Mouse (Mus musculus) forebrain, embryonic 13.5 days (tissue): ENCODE measurements around the gene Cnksr1. TPM values are rescaled to one million over a fixed set of nuclear protein-coding genes. Genes with fewer than 3 reads are reported as not detected.

Experiments used
- ATAC-seq: fragments of 200-750 bp; cut with Nextera tagmentation; 2 replicates; pipeline ENCODE4 v1.8.0; 2017
- H3K27ac ChIP-seq: fragments of 300-500 bp; sonication (generic); 2 replicates; pipeline ENCODE4 v1.5.1; 2015; ENCODE audit warnings: inconsistent platforms, mild to moderate bottlenecking, moderate library complexity
- H3K27me3 ChIP-seq: fragments of 300-500 bp; sonication (generic); 2 replicates; pipeline ENCODE4 v1.6.1; 2015; ENCODE audit warnings: mild to moderate bottlenecking, inconsistent platforms
- H3K36me3 ChIP-seq: fragments of 300-500 bp; sonication (generic); 2 replicates; pipeline ENCODE4 v1.6.1; 2015; ENCODE audit warnings: mild to moderate bottlenecking, inconsistent platforms; ENCODE audit not compliant: poor library complexity, severe bottlenecking
- H3K4me1 ChIP-seq: fragments of 300-500 bp; sonication (generic); 2 replicates; pipeline ENCODE4 v1.6.1; 2015; ENCODE audit warnings: inconsistent platforms
- H3K4me2 ChIP-seq: fragments of 300-500 bp; sonication (generic); 2 replicates; pipeline ENCODE4 v1.6.1; 2015; ENCODE audit warnings: inconsistent platforms, mild to moderate bottlenecking, moderate library complexity
- H3K4me3 ChIP-seq: fragments of 300-500 bp; sonication (generic); 2 replicates; pipeline ENCODE4 v1.5.1; 2015; ENCODE audit warnings: mild to moderate bottlenecking, inconsistent platforms
- H3K9ac ChIP-seq: fragments of 300-500 bp; sonication (generic); 2 replicates; pipeline ENCODE4 v1.6.1; 2015; ENCODE audit warnings: mild to moderate bottlenecking, inconsistent platforms
- H3K9me3 ChIP-seq: fragments of 300-500 bp; sonication (generic); replicated peaks from 2 replicates; pipeline ENCODE4 v1.6.1; 2016; ENCODE audit warnings: inconsistent platforms
- WGBS: fragments of 180-500 bp; shearing (Covaris S2); methylation state at CpG from one replicate; pipeline ENCODE4 v1.1.7; 2015; 5-methylcytosine and 5-hydroxymethylcytosine counted together
- polyA plus RNA-seq: library from polyadenylated mRNA; unstranded; fragments of >200 nt; fragmentation: Nextera tagmentation; extraction: Ambion mirVana; gene quantifications from 2 replicates; pipeline ENCODE4 v1.2.1, GENCODE M21; 2015

Cnksr1 gene
- polyA plus RNA-seq, 1 experiment from 2014 or later, result not detected

DNA sequence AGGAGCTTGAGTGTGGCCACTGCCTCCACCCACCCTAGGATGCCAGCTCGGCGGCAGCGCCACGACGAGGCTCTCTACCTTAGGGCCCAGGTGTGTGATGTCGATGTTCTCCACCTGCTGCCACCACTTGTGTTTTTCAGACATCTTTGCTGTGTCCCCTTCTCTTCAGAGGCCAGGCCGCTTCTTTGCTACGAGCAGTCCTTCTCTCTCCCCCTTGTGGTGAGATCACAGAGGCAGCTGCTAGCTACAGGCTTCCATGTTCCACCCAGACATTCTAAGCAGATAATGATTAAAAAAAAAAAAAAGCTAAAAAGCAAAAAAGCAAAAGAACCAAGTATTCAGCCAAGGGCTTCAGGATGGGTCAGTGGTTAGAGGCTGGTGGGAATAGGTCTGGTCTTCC lies 11.0 kb downstream of the Cnksr1 start, which contains the start of gene Catsper4:
Gene Catsper4 (minus strand): TSS at position 190 of the 400 bp plus-strand sequence.
- 65% methylated on average over 8 of the region's 8 CpGs for WGBS
- ATAC-seq, result no peak

DNA sequence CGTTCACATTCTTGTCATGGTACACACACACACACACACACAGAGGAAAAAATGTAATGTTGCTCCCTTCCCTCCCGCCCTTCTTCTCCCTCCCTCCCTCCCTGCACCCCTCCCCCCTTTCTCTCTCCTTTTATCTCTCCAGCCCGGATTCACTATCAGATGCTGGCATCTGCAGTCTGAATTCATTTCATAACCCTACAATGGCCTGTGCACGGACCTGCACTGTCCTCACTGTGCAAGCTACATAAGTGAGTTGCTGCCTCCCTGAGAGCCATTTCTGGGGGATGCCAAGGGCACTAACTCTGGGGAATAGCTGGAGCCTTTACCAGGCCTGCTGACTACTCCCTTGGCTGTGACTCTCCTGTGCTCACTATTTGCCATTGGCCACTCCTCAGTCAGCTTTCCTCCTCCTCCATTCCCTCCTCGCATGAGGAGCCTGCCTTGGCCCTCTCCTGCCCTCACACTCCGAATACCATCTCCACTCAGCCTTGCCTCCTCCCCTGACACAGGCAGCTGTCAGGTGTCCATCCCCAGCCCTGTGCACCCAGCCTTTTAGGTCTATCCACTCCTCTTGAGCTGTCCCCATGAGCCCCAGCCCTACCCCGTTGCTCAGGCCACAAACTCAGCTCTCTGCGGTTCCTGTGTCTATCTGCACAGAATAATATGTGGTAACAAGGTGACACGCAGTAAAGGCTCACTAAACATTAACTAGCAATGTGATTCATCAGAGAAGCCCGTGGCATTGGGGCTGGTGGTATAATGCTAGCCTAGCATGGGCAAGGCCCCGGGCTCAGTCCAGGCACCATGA lies 15.2 kb downstream of the Cnksr1 start:
- Histone ChIP-seq H3K4me3 (no peak overlapping the region), H3K27ac (no peak overlapping the region), H3K27me3 (no peaks in the 10 kb centered on the region), H3K4me2 (no peak overlapping the region), H3K9me3 (no peaks in the 10 kb centered on the region), H3K4me1 (no peaks in the 10 kb centered on the region), H3K36me3 (no peaks in the 10 kb centered on the region), H3K9ac (no peak overlapping the region)
- no peak for ATAC-seq
- 66% methylated on average over 11 of the region's 11 CpGs for WGBS

More for the DNA sequence above, 11.0 kb downstream of the Cnksr1 start, which contains the start of gene Catsper4:
- Histone ChIP-seq H3K27me3 (no peaks in the 10 kb centered on the region), H3K4me3 (no peak within 1 kb of the TSS), H3K9ac (no peak within 1 kb of the TSS), H3K4me2 (no peak within 1 kb of the TSS), H3K36me3 (no peaks in the 10 kb centered on the region), H3K27ac (no peak within 1 kb of the TSS), H3K4me1 (no peaks in the 10 kb centered on the region), H3K9me3 (no peaks in the 10 kb centered on the region)

DNA sequence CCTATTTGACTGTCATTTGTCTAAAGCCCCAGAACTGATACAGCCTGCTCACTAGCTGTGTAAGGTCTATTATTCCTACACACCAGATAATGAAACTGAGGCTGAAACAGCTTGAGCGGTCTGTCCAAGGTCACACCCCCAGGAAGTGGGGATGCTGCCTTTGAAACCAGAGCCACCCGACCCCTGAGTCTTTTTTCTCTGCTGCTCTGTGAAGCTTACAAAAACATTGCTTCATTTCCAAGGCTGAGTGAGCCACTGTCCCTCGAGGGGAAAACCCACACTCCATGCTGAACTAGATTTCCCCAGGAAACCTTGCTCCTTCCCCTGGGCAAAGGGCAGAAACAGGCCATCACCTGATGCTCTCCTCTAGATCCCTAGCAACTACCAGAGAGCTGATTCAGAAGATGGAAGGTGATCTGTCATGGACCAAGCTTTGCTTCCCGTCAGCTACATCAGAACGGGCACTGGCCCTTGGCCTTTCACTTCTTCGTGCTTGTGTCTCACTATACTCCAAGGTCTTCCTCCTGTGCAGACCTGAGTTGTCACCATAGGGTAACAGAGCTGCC lies 31.6 kb downstream of the Cnksr1 start:
- no peaks in the 10 kb centered on the region for H3K27me3 ChIP-seq
- no peak for ATAC-seq
- H3K36me3 ChIP-seq, result no peaks in the 10 kb centered on the region
- no peak overlapping the region for H3K9ac ChIP-seq
- no peak overlapping the region for H3K4me2 ChIP-seq
- no peak overlapping the region for H3K4me3 ChIP-seq
- WGBS, result 73% methylated on average over 6 of the region's 6 CpGs
- no peak overlapping the region for H3K27ac ChIP-seq
- H3K4me1 ChIP-seq, result no peaks in the 10 kb centered on the region
- H3K9me3 ChIP-seq, result no peaks in the 10 kb centered on the region

DNA sequence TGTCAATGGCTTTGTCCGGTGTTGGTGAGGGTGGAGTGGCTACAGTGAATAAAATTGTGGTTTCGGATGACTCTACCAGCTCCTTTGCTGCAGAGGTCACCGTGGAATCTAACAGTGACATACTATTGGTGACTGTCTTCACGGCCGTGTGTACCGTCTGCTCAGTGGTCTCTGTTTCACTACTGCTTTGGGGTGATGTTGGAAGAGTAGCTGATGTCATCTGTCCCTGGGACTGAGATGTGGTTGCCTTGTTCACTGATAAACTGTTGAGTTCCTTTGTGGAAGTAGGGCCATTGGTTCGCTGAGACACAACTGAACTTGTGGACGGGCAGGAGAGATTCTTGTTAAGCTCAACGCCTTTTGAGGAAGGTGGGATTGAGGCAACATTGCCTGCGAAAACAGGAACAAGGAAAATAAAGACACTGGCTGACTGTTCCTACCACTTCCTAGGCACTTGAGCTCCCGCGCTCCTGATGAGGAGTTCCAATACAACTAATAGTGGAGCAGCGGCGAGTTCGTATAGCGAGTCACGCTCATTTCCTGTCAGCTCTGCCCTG lies 34.8 kb downstream of the Cnksr1 start:
- Histone ChIP-seq H3K4me2 (no peak overlapping the region), H3K4me3 (no peak overlapping the region), H3K4me1 (no peaks in the 10 kb centered on the region), H3K27me3 (no peaks in the 10 kb centered on the region), H3K9ac (no peak overlapping the region), H3K9me3 (no peaks in the 10 kb centered on the region), H3K36me3 (no peaks in the 10 kb centered on the region), H3K27ac (no peak overlapping the region)
- no peak for ATAC-seq
- WGBS, result 91% methylated on average over 17 of the region's 17 CpGs

DNA sequence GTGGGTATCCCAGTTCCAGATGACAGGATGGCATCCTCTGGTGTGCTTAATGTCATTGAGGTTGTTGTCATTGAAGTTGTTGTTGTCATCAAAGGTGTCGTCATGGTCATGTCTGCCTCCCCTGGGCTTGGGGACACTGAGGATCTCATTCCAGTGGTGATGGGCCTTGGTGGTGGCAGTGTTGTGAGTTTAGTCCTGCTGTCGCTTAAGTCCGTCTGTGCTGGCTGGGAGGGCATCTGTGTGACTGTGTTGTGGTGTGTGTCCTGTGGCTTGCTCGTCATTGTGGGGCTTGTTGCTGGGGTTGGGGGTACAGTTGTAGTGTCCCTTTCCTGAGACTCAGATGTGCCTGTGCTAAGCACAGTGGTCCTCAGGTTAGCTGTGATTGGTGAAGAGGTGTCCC lies 35.3 kb downstream of the Cnksr1 start, which contains the start of gene Gm7534:
Gene Gm7534 (minus strand): TSS at position 101 of the 400 bp plus-strand sequence.
- H3K27me3 ChIP-seq, result no peaks in the 10 kb centered on the region
- H3K4me2 ChIP-seq, result no peak within 1 kb of the TSS
- H3K4me3 ChIP-seq, result no peak within 1 kb of the TSS
- H3K36me3 ChIP-seq, result no peaks in the 10 kb centered on the region
- WGBS, result 88% methylated on average over 4 of the region's 4 CpGs
- no peaks in the 10 kb centered on the region for H3K4me1 ChIP-seq
- ATAC-seq, result no peak
- H3K27ac ChIP-seq, result no peak within 1 kb of the TSS
- no peak within 1 kb of the TSS for H3K9ac ChIP-seq
- no peaks in the 10 kb centered on the region for H3K9me3 ChIP-seq

DNA sequence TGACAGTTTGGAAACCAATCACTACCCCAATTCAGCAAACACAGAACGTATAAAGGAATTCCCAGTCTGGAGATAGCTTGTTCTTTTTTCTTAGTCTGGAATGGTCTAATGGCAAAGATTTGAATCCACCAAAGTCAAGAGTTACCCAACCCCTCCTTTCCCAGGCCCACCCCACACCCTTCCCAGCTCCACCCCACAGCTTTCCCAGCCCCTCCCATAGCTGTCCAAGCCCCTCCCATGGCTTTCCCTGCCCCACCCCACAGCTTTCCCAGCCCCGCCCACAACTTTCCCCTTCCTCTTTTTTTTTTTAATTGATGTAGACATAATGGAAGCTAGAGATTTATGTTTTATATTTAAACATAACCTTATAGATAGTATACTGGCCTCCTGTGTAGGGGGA lies 38.8 kb downstream of the Cnksr1 start:
- Histone ChIP-seq H3K4me1 (no peaks in the 10 kb centered on the region), H3K9ac (no peak overlapping the region), H3K27ac (no peak overlapping the region), H3K36me3 (no peaks in the 10 kb centered on the region), H3K27me3 (no peaks in the 10 kb centered on the region), H3K4me2 (no peak overlapping the region), H3K9me3 (no peaks in the 10 kb centered on the region), H3K4me3 (no peak overlapping the region)
- no peak for ATAC-seq
- WGBS, result 61% methylated on average over 2 of the region's 2 CpGs

DNA sequence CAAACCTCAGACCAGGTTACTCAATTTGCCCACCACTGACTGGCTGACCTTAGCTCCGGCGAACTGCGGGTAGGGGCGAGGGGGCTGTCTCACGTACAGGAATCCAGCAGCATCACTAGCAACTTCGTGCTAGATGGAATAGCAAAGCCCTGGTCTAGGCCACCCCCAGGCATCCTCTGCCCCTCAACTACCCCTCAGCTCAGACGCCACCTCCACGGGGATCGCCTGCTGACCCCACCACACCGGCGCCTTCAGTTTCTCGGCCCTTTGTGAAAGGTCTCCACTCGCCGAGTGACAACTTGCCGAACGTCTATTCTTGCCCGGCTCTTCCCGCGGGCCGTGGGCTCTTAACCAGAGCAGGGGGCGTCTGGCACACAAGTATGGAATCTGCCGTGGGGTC lies 51.9 kb downstream of the Cnksr1 start:
- Histone ChIP-seq H3K4me2 (peak overlapping the region; percentile 89), H3K4me1 (peaks cover 12% of the 10 kb centered on the region), H3K36me3 (peaks cover under 1% of the 10 kb centered on the region; the same call in 1 of the 2 replicates), H3K9ac (peak overlapping the region; percentile 87), H3K27me3 (no peaks in the 10 kb centered on the region), H3K9me3 (no peaks in the 10 kb centered on the region), H3K4me3 (peak overlapping the region; percentile 82), H3K27ac (peak overlapping the region; percentile 75)
- 0% methylated on average over 22 of the region's 22 CpGs for WGBS
- ATAC-seq, result peak; percentile 11

DNA sequence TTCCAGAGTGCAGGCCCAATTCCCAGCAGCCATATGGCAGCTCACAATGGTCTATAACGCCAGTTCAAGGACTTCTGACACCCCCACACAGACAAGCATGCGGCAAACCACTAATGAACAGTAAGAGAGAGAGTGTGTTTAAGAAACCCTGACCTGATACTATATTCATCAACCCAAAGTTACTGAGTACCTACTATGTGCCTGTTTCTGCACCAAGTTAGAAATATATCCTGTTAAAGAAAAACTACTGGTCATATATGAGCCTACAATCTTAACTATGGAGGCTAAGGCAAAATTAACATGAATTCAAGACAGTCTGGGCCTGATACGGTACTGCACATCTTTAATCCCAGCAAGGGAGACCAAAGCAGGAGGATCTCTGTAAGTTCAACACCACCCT lies 52.6 kb downstream of the Cnksr1 start:
- 77% methylated on average over 3 of the region's 3 CpGs for WGBS
- peak overlapping the region; percentile 82 for H3K4me3 ChIP-seq
- peaks cover 12% of the 10 kb centered on the region for H3K4me1 ChIP-seq
- no peak for ATAC-seq
- no peaks in the 10 kb centered on the region for H3K9me3 ChIP-seq
- H3K9ac ChIP-seq, result peak overlapping the region; percentile 87
- no peaks in the 10 kb centered on the region for H3K27me3 ChIP-seq
- peak overlapping the region; percentile 89 for H3K4me2 ChIP-seq
- H3K27ac ChIP-seq, result no peak overlapping the region
- peaks cover 6% of the 10 kb centered on the region for H3K36me3 ChIP-seq

DNA sequence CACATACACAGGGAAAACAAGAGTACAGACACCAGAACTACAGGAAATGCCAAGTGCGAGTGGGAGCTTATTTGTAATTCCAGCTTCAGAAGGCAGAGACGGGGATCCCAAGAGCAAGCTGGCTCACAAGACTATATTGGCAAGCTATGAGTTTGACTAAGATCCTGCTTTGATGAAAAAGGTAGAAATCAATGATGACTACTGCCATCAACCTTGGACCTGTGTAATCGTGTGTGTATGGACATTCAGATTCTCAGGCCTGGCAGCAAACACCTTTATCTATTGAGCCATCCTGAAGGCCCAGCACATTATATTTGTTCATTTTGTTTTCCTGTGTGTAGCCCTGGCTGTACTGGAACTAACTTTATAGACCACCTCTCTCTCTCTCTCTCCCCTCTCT lies 54.5 kb downstream of the Cnksr1 start:
- WGBS, result 89% methylated on average over 3 of the region's 3 CpGs
- Histone ChIP-seq H3K4me1 (peaks cover 12% of the 10 kb centered on the region), H3K27me3 (no peaks in the 10 kb centered on the region), H3K36me3 (peaks cover 6% of the 10 kb centered on the region), H3K4me2 (no peak overlapping the region), H3K4me3 (no peak overlapping the region), H3K9ac (no peak overlapping the region), H3K9me3 (no peaks in the 10 kb centered on the region), H3K27ac (no peak overlapping the region)
- ATAC-seq, result no peak

DNA sequence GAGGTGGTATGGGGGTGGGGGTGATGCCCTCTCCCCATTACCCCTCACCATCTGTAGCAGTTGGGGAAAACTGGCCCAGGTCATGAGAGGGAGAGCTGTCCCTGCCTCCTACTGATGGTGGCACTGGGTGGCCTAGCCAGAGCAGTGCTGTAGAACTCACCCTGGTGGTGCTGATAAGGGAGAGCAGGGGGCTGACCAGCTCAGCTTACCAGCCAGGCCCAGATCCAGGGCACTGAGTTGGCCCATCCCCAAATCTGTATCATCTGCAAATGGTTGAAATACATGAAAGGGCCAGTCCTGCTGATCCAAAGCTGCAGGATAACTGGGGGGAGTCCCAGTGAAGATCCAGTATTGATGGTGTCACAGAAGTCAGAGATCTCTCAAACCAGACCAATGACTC lies 56.4 kb downstream of the Cnksr1 start:
- Histone ChIP-seq H3K4me3 (no peak overlapping the region), H3K4me2 (no peak overlapping the region), H3K9me3 (no peaks in the 10 kb centered on the region), H3K36me3 (peaks cover 6% of the 10 kb centered on the region), H3K4me1 (peaks cover 12% of the 10 kb centered on the region), H3K27ac (no peak overlapping the region), H3K9ac (no peak overlapping the region), H3K27me3 (no peaks in the 10 kb centered on the region)
- ATAC-seq, result no peak

DNA sequence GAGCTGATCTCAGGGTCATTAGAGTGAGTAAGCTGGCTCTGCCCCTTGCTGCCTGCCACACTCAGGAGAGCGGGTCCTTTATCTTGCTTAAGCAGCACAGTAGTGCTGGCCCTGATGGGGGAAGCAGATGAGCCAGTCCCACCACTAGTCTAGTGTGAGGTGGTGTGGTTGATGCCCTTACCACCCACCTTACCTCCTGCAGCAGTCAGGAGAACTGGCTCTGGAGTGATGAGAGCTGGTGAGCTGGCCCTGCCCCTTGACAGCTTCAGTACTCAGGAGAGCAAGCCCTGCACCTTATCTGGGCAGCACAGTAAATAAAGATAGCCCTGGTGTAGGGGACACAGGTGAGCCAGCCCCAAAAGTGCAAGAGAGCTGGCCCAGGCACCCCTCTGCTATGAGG lies 57.1 kb downstream of the Cnksr1 start:
- no peaks in the 10 kb centered on the region for H3K27me3 ChIP-seq
- ATAC-seq, result no peak
- no peak overlapping the region for H3K4me2 ChIP-seq
- WGBS, result 94% methylated on average over 1 of the region's 1 CpGs
- no peak overlapping the region for H3K4me3 ChIP-seq
- no peak overlapping the region for H3K9ac ChIP-seq
- H3K27ac ChIP-seq, result no peak overlapping the region
- peaks cover 10% of the 10 kb centered on the region for H3K4me1 ChIP-seq
- H3K9me3 ChIP-seq, result no peaks in the 10 kb centered on the region
- peaks cover 6% of the 10 kb centered on the region for H3K36me3 ChIP-seq
